Mouse (Mus musculus): Measurements from ENCODE around the gene Sgo1.

Sgo1 gene

GRCm38 (mm10) chr17:53650251-53650661, 38.9 kb downstream of the Sgo1 start:
- no peak for ATAC-seq (ENCODE audit: low TSS enrichment)

GRCm38 (mm10) chr17:53643360-53643759, 45.8 kb downstream of the Sgo1 start:
- no peak for ATAC-seq (ENCODE audit: low TSS enrichment)

- ATAC-seq (ENCODE audit: low TSS enrichment): no peak
Measured at GRCm38 (mm10) chr17:53631344-53631743, 57.8 kb downstream of the Sgo1 start.

- no peak for ATAC-seq (ENCODE audit: low TSS enrichment)
Measured at GRCm38 (mm10) chr17:53628131-53628530, 61.0 kb downstream of the Sgo1 start.

GRCm38 (mm10) chr17:53627497-53627896, 61.6 kb downstream of the Sgo1 start:
- ATAC-seq (ENCODE audit: low TSS enrichment): no peak

- ATAC-seq (ENCODE audit: low TSS enrichment): no peak
Measured at GRCm38 (mm10) chr17:53626160-53626559, 63.0 kb downstream of the Sgo1 start.
